Mouse (Mus musculus): ENCODE measurements around the gene Lasp1. TPM values are rescaled to one million over a fixed set of nuclear protein-coding genes. Genes with fewer than 3 reads are reported as not detected.

Lasp1 gene
- total RNA-seq, 2 experiments from 2014 or later, result 189 to 204 TPM

GRCm38 (mm10) chr11:97807626-97808025 is 8.8 kb downstream of the Lasp1 start:
- intact Hi-C loops (cut with DNase I), result no loop called here
- DNase-seq (ENCODE audit: low spot score in 2 of 2), result no peak

GRCm38 (mm10) chr11:97808093-97808492 is 9.3 kb downstream of the Lasp1 start:
- DNase-seq (ENCODE audit: low spot score in 2 of 2), result no peak
- intact Hi-C loops (cut with DNase I), result no loop called here

- no peak for DNase-seq (ENCODE audit: low spot score in 2 of 2)
- intact Hi-C loops (cut with DNase I), result no loop called here
Measured at GRCm38 (mm10) chr11:97808621-97809234, 9.9 kb downstream of the Lasp1 start.

- no peak for DNase-seq (ENCODE audit: low spot score in 2 of 2)
- intact Hi-C loops (cut with DNase I), result no loop called here
Measured at GRCm38 (mm10) chr11:97809235-97810121, 10.7 kb downstream of the Lasp1 start.

GRCm38 (mm10) chr11:97810356-97810755 is 11.6 kb downstream of the Lasp1 start:
- no peak for DNase-seq (ENCODE audit: low spot score in 2 of 2)

GRCm38 (mm10) chr11:97810970-97811369 is 12.2 kb downstream of the Lasp1 start:
- no peak for DNase-seq (ENCODE audit: low spot score in 2 of 2)
- intact Hi-C loops (cut with DNase I), result no loop called here

More at GRCm38 (mm10) chr11:97810356-97810755, 11.6 kb downstream of the Lasp1 start:
- intact Hi-C loops (cut with DNase I), result no loop called here

GRCm38 (mm10) chr11:97811569-97812362 is 13.0 kb downstream of the Lasp1 start:
- intact Hi-C loops (cut with DNase I), result no loop called here
- no peak for DNase-seq (ENCODE audit: low spot score in 2 of 2)

- intact Hi-C loops (cut with DNase I), result no loop called here
- DNase-seq (ENCODE audit: low spot score in 2 of 2), result peak; percentile 59 to 67
Measured at GRCm38 (mm10) chr11:97812491-97812921, 13.7 kb downstream of the Lasp1 start.

- DNase-seq (ENCODE audit: low spot score in 2 of 2), result no peak
- intact Hi-C loops (cut with DNase I), result no loop called here
Measured at GRCm38 (mm10) chr11:97813085-97813484, 14.3 kb downstream of the Lasp1 start.

GRCm38 (mm10) chr11:97813746-97814515 is 15.1 kb downstream of the Lasp1 start:
- intact Hi-C loops (cut with DNase I), result no loop called here
- no peak for DNase-seq (ENCODE audit: low spot score in 2 of 2)

- no peak for DNase-seq (ENCODE audit: low spot score in 2 of 2)
- intact Hi-C loops (cut with DNase I), result no loop called here
Measured at GRCm38 (mm10) chr11:97815736-97816135, 16.9 kb downstream of the Lasp1 start.

- intact Hi-C loops (cut with DNase I), result no loop called here
- DNase-seq (ENCODE audit: low spot score in 2 of 2), result no peak
Measured at GRCm38 (mm10) chr11:97816176-97816575, 17.4 kb downstream of the Lasp1 start.

- intact Hi-C loops (cut with DNase I), result no loop called here
Measured at GRCm38 (mm10) chr11:97816916-97817315, 18.1 kb downstream of the Lasp1 start.

GRCm38 (mm10) chr11:97817379-97817778 is 18.6 kb downstream of the Lasp1 start:
- DNase-seq (ENCODE audit: low spot score in 2 of 2), result no peak
- intact Hi-C loops (cut with DNase I), result no loop called here

More at GRCm38 (mm10) chr11:97816916-97817315, 18.1 kb downstream of the Lasp1 start:
- DNase-seq (ENCODE audit: low spot score in 2 of 2), result no peak

- DNase-seq (ENCODE audit: low spot score in 2 of 2), result no peak
- intact Hi-C loops (cut with DNase I), result no loop called here
Measured at GRCm38 (mm10) chr11:97818003-97818402, 19.2 kb downstream of the Lasp1 start.

- intact Hi-C loops (cut with DNase I), result no loop called here
- no peak for DNase-seq (ENCODE audit: low spot score in 2 of 2)
Measured at GRCm38 (mm10) chr11:97818571-97818970, 19.8 kb downstream of the Lasp1 start.

- no peak for DNase-seq (ENCODE audit: low spot score in 2 of 2)
- intact Hi-C loops (cut with DNase I), result no loop called here
Measured at GRCm38 (mm10) chr11:97819102-97819501, 20.3 kb downstream of the Lasp1 start.

GRCm38 (mm10) chr11:97819923-97820322 is 21.1 kb downstream of the Lasp1 start:
- no peak for DNase-seq (ENCODE audit: low spot score in 2 of 2)
- intact Hi-C loops (cut with DNase I), result no loop called here

- intact Hi-C loops (cut with DNase I), result no loop called here
- no peak for DNase-seq (ENCODE audit: low spot score in 2 of 2)
Measured at GRCm38 (mm10) chr11:97820840-97821239, 22.0 kb downstream of the Lasp1 start.

Measured in left cerebral cortex, postnatal 14 days (tissue).